ENCODE assay signal across 35 mouse cellular contexts in genomic region chr1:120044584-120044983, GRCm38 (mm10). TPM values are rescaled to one million over a fixed set of nuclear protein-coding genes. Genes with fewer than 3 reads are reported as not detected.
DNase-seq lines count a peak whose midpoint lies in the region; ATAC-seq lines count a peak whose summit lies in the region.
"Had no signal": no experiment of that assay in that cellular context is flagged by ENCODE, and none has a peak within 500 bp of the region (broad histone marks: within the 10 kb centered on the region; RNA-seq: fewer than 3 reads in every experiment).

No protein-coding gene starts in this region.

- 91% methylated on average over 16 of the region's 16 CpGs for WGBS in hindbrain, embryonic 14.5 days
- 91% methylated on average over 16 of the region's 16 CpGs for WGBS in hindbrain, embryonic 16.5 days

- no peak overlapping the region for H3K4me2 ChIP-seq in hindbrain, embryonic 14.5 days (replicated peaks)
- no peak overlapping the region for H3K4me2 ChIP-seq in hindbrain, embryonic 16.5 days (ENCODE audit: low read length)
- H3K4me2 ChIP-seq: hindbrain, embryonic 13.5 days; liver, embryonic 15.5 days; lung, embryonic 14.5 days; midbrain, embryonic 13.5 days had no signal

- no peak overlapping the region for H3K4me3 ChIP-seq in hindbrain, embryonic 14.5 days (replicated peaks; ENCODE audit: low read length)
- H3K4me3 ChIP-seq in hindbrain, embryonic 16.5 days (ENCODE audit: low read length), result no peak overlapping the region
- H3K4me3 ChIP-seq: erythroblast, embryonic 14.5 days; gastrocnemius, adult 2 months; heart, embryonic 10.5 days; hindbrain, embryonic 13.5 days; liver, embryonic 15.5 days; midbrain, embryonic 13.5 days had no signal

- no peaks in the 10 kb centered on the region for H3K4me1 ChIP-seq in hindbrain, embryonic 14.5 days (replicated peaks; ENCODE audit: control insufficient read depth, insufficient read depth, low read length)
- no peaks in the 10 kb centered on the region for H3K4me1 ChIP-seq in hindbrain, embryonic 16.5 days (ENCODE audit: control insufficient read depth, insufficient read depth, low read depth, low read length)
- H3K4me1 ChIP-seq: heart, embryonic 10.5 days; hindbrain, embryonic 13.5 days; liver, embryonic 15.5 days; midbrain, embryonic 13.5 days had no signal

- no peaks in the 10 kb centered on the region for H3K9me3 ChIP-seq in hindbrain, embryonic 14.5 days (ENCODE audit: control insufficient read depth, low read length)
- H3K9me3 ChIP-seq in hindbrain, embryonic 16.5 days (ENCODE audit: control insufficient read depth, low read length), result no peaks in the 10 kb centered on the region
- H3K9me3 ChIP-seq: heart, embryonic 10.5 days; hindbrain, embryonic 13.5 days; liver, embryonic 15.5 days; midbrain, embryonic 13.5 days had no signal

- H3K27ac ChIP-seq in hindbrain, embryonic 14.5 days, result no peak overlapping the region
- H3K27ac ChIP-seq in hindbrain, embryonic 16.5 days (ENCODE audit: low read depth, low read length), result no peak overlapping the region
- H3K27ac ChIP-seq: gastrocnemius, adult 2 months; heart, embryonic 10.5 days; hindbrain, embryonic 13.5 days; liver, embryonic 15.5 days; midbrain, embryonic 13.5 days had no signal

- no peak overlapping the region for H3K9ac ChIP-seq in hindbrain, embryonic 14.5 days
- H3K9ac ChIP-seq in hindbrain, embryonic 16.5 days (ENCODE audit: low read depth, low read length), result no peak overlapping the region
- H3K9ac ChIP-seq: hindbrain, embryonic 13.5 days; liver, embryonic 15.5 days; lung, embryonic 14.5 days; midbrain, embryonic 13.5 days had no signal

- no peaks in the 10 kb centered on the region for H3K36me3 ChIP-seq in hindbrain, embryonic 14.5 days (replicated peaks; ENCODE audit: control insufficient read depth, insufficient read depth)
- H3K36me3 ChIP-seq in hindbrain, embryonic 16.5 days (ENCODE audit: control insufficient read depth, insufficient read depth, low read length), result no peaks in the 10 kb centered on the region
- H3K36me3 ChIP-seq: heart, embryonic 10.5 days; hindbrain, embryonic 13.5 days; liver, embryonic 15.5 days; midbrain, embryonic 13.5 days had no signal

- H3K27me3 ChIP-seq in hindbrain, embryonic 14.5 days (ENCODE audit: control insufficient read depth, insufficient read depth, low read length), result no peaks in the 10 kb centered on the region
- H3K27me3 ChIP-seq in hindbrain, embryonic 16.5 days (replicated peaks; ENCODE audit: control insufficient read depth, insufficient read depth, low read length), result no peaks in the 10 kb centered on the region
- H3K27me3 ChIP-seq: hindbrain, embryonic 13.5 days; liver, embryonic 15.5 days; midbrain, embryonic 13.5 days; Patski had no signal

- ATAC-seq in hindbrain, embryonic 14.5 days (ENCODE audit: low FRiP score), result 0 out of 2 replicates have a peak, but pooled peaks have one; percentile 11
- ATAC-seq in hindbrain, embryonic 16.5 days, result no peak
- peak; percentile 47 for ATAC-seq in megakaryocyte, adult 5-6 weeks (ENCODE audit: poor library complexity, severe bottlenecking)
- ATAC-seq: inflammation-experienced regulatory T-cells, adult 6 months; midbrain, embryonic 13.5 days; Patski had no signal

- DNase-seq in adrenal gland, postnatal 14 days, result peak; percentile 25
- no peak for DNase-seq in adrenal gland, adult 8-10 months
- no peak for DNase-seq in hindbrain, embryonic 14.5 days (ENCODE audit: low spot score)
- DNase-seq in 416B (ENCODE audit: low read depth), result peak; percentile 66
- no peak for DNase-seq in urinary bladder, postnatal 4 days (ENCODE audit: low spot score in 2 of 2)
- DNase-seq in frontal cortex, postnatal 14 days (ENCODE audit: low spot score in 2 of 2), result no peak
- DNase-seq: adrenal gland, postnatal 25 days; cerebellum, adult 2 months; cerebellum, postnatal 25 days; embryo, embryonic 11 days; gastrocnemius, adult 2 months; heart, postnatal 36 days; kidney, adult 11 months; kidney, postnatal 10 days; lung, embryonic 14.5 days; lung, postnatal 36 days; right cerebral cortex, postnatal 14 days; thymus, postnatal 14 days had no signal

RNA-seq across cellular contexts. Expression of gene Tmem37, which starts 29.3 kb away (rescaled TPM):
- total RNA-seq in adrenal gland, postnatal 14 days (2021), result 19.8 and 26.9 TPM in 2 replicates
- total RNA-seq in adrenal gland, adult 8-10 months (2022), result 10 to 100 TPM in 2 of 4 experiments, 1 to 10 TPM in 2; 8.7 to 21.2 (median 14.5) TPM
- polyA plus RNA-seq in hindbrain, embryonic 14.5 days (2014; fragmentation: Nextera tagmentation; extraction: Ambion mirVana), result 7.5 and 10.1 TPM in 2 replicates
- 7.7 and 10.1 TPM in 2 replicates for polyA plus RNA-seq in hindbrain, embryonic 16.5 days (2015; fragmentation: Nextera tagmentation; extraction: Ambion mirVana)
- total RNA-seq in megakaryocyte, adult 5-6 weeks (2015), result 1.0 TPM in 1 of 2 replicates, not detected in the other
- total RNA-seq in megakaryocyte, adult 5-6 weeks (2017), result not detected in 2 replicates
- total RNA-seq: megakaryocyte-erythroid progenitor cell, adult 5-6 weeks had no signal

RNA-seq across cellular contexts. Expression of gene Sctr, which starts 37.9 kb away (rescaled TPM):
- 11.2 and 14.4 TPM in 2 replicates for total RNA-seq in adrenal gland, postnatal 14 days (2021)
- total RNA-seq in adrenal gland, adult 8-10 months (2022), result 10 to 100 TPM in 3 of 4 experiments, 1 to 10 TPM in 1; 9.9 to 17.6 (median 12.3) TPM
- polyA plus RNA-seq in hindbrain, embryonic 14.5 days (2014; fragmentation: Nextera tagmentation; extraction: Ambion mirVana), result 0.43 and 0.86 TPM in 2 replicates
- polyA plus RNA-seq in hindbrain, embryonic 16.5 days (2015; fragmentation: Nextera tagmentation; extraction: Ambion mirVana), result 0.76 and 0.92 TPM in 2 replicates
- not detected in 2 replicates for total RNA-seq in megakaryocyte, adult 5-6 weeks (2015)
- not detected in 2 replicates for total RNA-seq in megakaryocyte, adult 5-6 weeks (2017)
- total RNA-seq: heart, postnatal 36 days; liver, adult 2 months; megakaryocyte-erythroid progenitor cell, adult 5-6 weeks; MEL had no signal
- polyA plus RNA-seq: erythroblast, embryonic 14.5 days; heart, embryonic 10.5 days; heart, embryonic 16.5 days; inflammation-experienced regulatory T-cells, adult 6 months; limb, embryonic 11.5 days; liver, adult 2 months; liver, embryonic 15.5 days had no signal

RNA-seq across cellular contexts. Expression of gene Cfap221, which starts 47.5 kb away (rescaled TPM):
- total RNA-seq in adrenal gland, postnatal 14 days (2021), result 0.30 TPM in 1 of 2 replicates, not detected in the other
- total RNA-seq in adrenal gland, adult 8-10 months (2022), result under 1 TPM in 2 of 4 experiments, not detected in 2; 0.15 to 0.22 TPM
- 0.32 and 0.48 TPM in 2 replicates for polyA plus RNA-seq in hindbrain, embryonic 14.5 days (2014; fragmentation: Nextera tagmentation; extraction: Ambion mirVana)
- 0.29 and 0.34 TPM in 2 replicates for polyA plus RNA-seq in hindbrain, embryonic 16.5 days (2015; fragmentation: Nextera tagmentation; extraction: Ambion mirVana)
- not detected in 2 replicates for total RNA-seq in megakaryocyte, adult 5-6 weeks (2015)
- total RNA-seq in megakaryocyte, adult 5-6 weeks (2017), result not detected in 2 replicates
- total RNA-seq: gastrocnemius, adult 2 months; heart, postnatal 36 days; liver, adult 2 months; megakaryocyte-erythroid progenitor cell, adult 5-6 weeks; MEL had no signal
- polyA plus RNA-seq: erythroblast, embryonic 14.5 days; heart, embryonic 10.5 days; inflammation-experienced regulatory T-cells, adult 6 months; limb, embryonic 11.5 days; liver, adult 2 months; lung, embryonic 14.5 days; small intestine, adult 2 months; stomach, embryonic 14.5 days; urinary bladder, adult 2 months had no signal

Comparison
In these comparisons a context has a peak if more than half of its experiments do, and no peak if none do; other contexts are left out.
1. DNase-seq: peak in adrenal gland, postnatal 14 days (single experiment) and 416B (single experiment); none in adrenal gland, adult 8-10 months (single experiment), hindbrain, embryonic 14.5 days (single experiment), urinary bladder, postnatal 4 days (0 of 2) and frontal cortex, postnatal 14 days (0 of 2).
2. RNA of gene Tmem37, which starts 29.3 kb away (total RNA-seq): 19.8 to 26.9 TPM in adrenal gland, postnatal 14 days and 8.7 to 21.2 TPM in adrenal gland, adult 8-10 months; 1.0 TPM in megakaryocyte, adult 5-6 weeks; every median in the first group is over 4 times any median in the second.
3. RNA of gene Sctr, which starts 37.9 kb away (total RNA-seq): 9.9 to 17.6 TPM in adrenal gland, adult 8-10 months and 11.2 to 14.4 TPM in adrenal gland, postnatal 14 days; not detected in megakaryocyte, adult 5-6 weeks; every median in the first group is over 10 times any median in the second.